Mouse (Mus musculus) CH12.LX (cell line): ENCODE results near the gene Letmd1.

Experiments used
- EP300 ChIP-seq: IDR thresholded peaks from 2 replicates; pipeline ENCODE4 v1.6.1; 2011; ENCODE audit warnings: low read length, improper control_type of control experiment
- MXI1 ChIP-seq: IDR thresholded peaks from 2 replicates; pipeline ENCODE4 v1.6.1; 2011; ENCODE audit warnings: mild to moderate bottlenecking, low read depth, low read length, improper control_type of control experiment

- TF ChIP-seq EP300: no peak
- peak; percentile 67; the same call in 1 of the 2 replicates for TF ChIP-seq MXI1
Observed at GRCm38 (mm10) chr15:100461646-100462045, 7.2 kb upstream of the Letmd1 start.
